Mouse (Mus musculus): ENCODE data around the gene Clasp1.

Gene Clasp1

DNA sequence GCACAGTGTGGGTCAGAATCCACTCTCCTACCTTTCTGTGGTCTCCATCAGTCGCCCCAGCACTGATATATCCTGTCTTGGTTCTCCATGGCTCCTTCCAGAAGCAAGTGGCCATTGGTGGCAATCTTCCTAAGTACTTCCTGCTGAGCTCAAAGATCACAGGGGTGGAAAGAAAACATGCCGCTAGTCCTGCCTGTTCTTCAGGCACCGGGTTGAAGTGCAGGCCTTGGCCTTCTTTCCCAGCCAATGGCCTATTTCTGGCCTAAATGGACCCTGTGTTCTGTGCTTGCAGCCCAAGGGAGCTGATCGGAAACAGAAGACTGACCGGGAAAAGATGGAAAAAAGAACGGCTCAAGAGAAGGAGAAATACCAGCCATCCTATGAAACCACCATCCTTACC, 269.9 kb downstream of the Clasp1 start:
- no peak for DNase-seq (ENCODE audit: low read depth, low spot score)

DNA sequence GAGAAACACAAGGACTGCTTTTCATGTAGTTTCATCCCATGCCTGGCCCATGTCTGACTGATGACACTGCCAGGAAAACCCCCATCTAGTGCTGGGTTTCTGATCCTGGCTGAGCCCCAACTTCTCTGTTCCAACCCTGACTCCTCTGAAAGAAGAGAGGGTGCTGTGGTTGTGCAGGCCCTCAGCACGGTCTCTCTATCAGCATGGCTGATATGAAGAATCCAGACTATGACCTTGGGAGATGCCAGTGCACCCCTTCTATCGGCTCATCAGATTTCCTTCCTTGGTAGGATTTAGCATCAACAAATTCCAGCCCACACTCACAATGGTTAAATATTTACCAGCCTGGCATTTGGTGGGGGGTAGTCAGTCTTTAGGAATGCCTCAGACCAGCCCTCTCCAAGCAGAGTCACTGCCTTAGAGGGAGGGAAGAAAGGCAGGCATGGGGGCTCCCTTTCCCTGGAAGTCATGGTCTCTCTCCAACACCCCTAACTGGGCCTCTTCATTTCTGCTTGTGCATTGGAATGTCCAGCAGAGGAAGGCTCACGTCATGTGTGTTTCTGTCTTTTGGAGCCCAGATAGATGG, 272.1 kb downstream of the Clasp1 start:
- DNase-seq (ENCODE audit: low read depth, low spot score), result no peak
